Mouse (Mus musculus) ES-Bruce4 (cell line): ENCODE results near the gene Lipi. TPM values are rescaled to one million over a fixed set of nuclear protein-coding genes. Genes with fewer than 3 reads are reported as not detected.

Experiments
- H3K27ac ChIP-seq: 2 replicates; pipeline ENCODE4 v1.5.1; 2012; ENCODE audit warnings: low read length, inconsistent platforms; ENCODE audit not compliant: insufficient read depth
- H3K27me3 ChIP-seq: 2 replicates; pipeline ENCODE4 v1.6.1; 2012; ENCODE audit warnings: mild to moderate bottlenecking, low read length, inconsistent platforms; ENCODE audit not compliant: control insufficient read depth, poor library complexity, insufficient read depth, severe bottlenecking
- H3K36me3 ChIP-seq: 2 replicates; pipeline ENCODE4 v1.6.1; 2012; ENCODE audit warnings: inconsistent platforms, mild to moderate bottlenecking, low read length, moderate library complexity; ENCODE audit not compliant: control insufficient read depth, poor library complexity, insufficient read depth, severe bottlenecking
- H3K4me1 ChIP-seq: one replicate; pipeline ENCODE4 v1.8.1; 2011; ENCODE audit warnings: low read length; ENCODE audit not compliant: control insufficient read depth, insufficient read depth
- H3K4me3 ChIP-seq: 2 replicates; pipeline ENCODE4 v1.5.1; 2011; ENCODE audit warnings: low read depth, mild to moderate bottlenecking, low read length
- H3K9ac ChIP-seq: 2 replicates; pipeline ENCODE4 v1.6.1; 2012; ENCODE audit warnings: low read depth, mild to moderate bottlenecking, inconsistent platforms; ENCODE audit not compliant: poor library complexity, severe bottlenecking
- H3K9me3 ChIP-seq: replicated peaks from 2 replicates; pipeline ENCODE4 v1.6.1; 2012; ENCODE audit warnings: mild to moderate bottlenecking, low read length, inconsistent platforms; ENCODE audit not compliant: control insufficient read depth, poor library complexity, insufficient read depth, severe bottlenecking
- CTCF ChIP-seq: IDR thresholded peaks from one replicate; pipeline ENCODE4 v1.8.1; 2011; ENCODE audit warnings: low read depth, low read length
- EP300 ChIP-seq: IDR thresholded peaks from 2 replicates; pipeline ENCODE4 v1.6.1; 2011; ENCODE audit warnings: low read depth, low read length; ENCODE audit not compliant: insufficient read depth
- POLR2A ChIP-seq: IDR thresholded peaks from one replicate; pipeline ENCODE4 v1.8.1; 2011; ENCODE audit warnings: low read length; ENCODE audit not compliant: insufficient read depth
- polyA plus RNA-seq: library from polyadenylated mRNA; stranded (reverse); fragments of >200 nt; gene quantifications from 2 replicates; pipeline ENCODE4 v1.2.4, GENCODE M21; 2011; ENCODE audit warnings: low read depth; ENCODE audit not compliant: missing spikeins, insufficient read depth, insufficient read length

Gene Lipi
- polyA plus RNA-seq, result not detected in 2 replicates

DNA sequence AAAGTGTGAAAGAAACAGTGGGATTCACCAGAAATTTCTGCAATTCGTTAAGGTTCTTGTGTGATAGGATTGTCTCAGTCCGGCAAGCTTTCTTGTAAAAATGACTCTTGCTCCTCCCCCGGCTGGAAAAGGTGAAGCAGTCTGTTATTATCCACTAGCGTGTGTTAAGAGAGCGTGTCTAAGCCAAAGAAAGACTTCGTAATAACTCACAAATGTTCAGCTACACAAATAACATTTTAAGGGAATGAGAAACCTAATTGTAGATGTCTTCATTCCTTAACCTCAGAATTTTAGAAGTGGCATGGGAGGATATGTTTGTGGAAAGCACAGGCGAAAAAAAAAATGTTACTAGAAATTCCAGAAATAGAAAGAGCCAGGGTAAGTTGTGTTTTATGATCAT, at the start of gene Lipi:
Gene Lipi (minus strand): TSS at position 101 of the 400 bp plus-strand sequence.
- Histone ChIP-seq H3K36me3 (no peaks in the 10 kb centered on the region), H3K4me1 (no peaks in the 10 kb centered on the region), H3K4me3 (no peak within 1 kb of the TSS), H3K9ac (no peak within 1 kb of the TSS), H3K27ac (no peak within 1 kb of the TSS), H3K9me3 (no peaks in the 10 kb centered on the region), H3K27me3 (no peaks in the 10 kb centered on the region)
- TF ChIP-seq EP300 (no peak), CTCF (no peak), POLR2A (no peak)

DNA sequence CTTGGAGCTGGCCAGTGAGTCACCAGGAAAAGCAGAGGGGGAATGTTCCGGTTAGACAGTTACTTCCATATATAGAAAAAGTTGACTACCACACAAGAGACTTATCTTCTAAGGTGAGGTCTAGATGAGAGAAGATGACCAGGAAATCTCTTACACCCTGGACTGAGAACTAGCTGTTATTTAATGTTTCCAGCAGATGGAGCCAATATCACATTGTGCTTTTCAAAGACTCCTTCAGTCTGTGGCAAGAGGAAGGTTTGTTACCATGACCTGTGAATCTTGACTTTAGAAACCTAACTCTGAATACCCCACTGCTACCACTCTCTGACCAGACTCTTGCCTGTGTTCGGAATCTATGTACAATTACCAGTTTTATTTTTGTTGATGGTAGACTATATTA, 42.0 kb upstream of the Lipi start:
- H3K27me3 ChIP-seq, result no peaks in the 10 kb centered on the region
- TF ChIP-seq POLR2A, result no peak
- no peak for TF ChIP-seq EP300
- no peak for TF ChIP-seq CTCF
- H3K9me3 ChIP-seq, result no peaks in the 10 kb centered on the region

DNA sequence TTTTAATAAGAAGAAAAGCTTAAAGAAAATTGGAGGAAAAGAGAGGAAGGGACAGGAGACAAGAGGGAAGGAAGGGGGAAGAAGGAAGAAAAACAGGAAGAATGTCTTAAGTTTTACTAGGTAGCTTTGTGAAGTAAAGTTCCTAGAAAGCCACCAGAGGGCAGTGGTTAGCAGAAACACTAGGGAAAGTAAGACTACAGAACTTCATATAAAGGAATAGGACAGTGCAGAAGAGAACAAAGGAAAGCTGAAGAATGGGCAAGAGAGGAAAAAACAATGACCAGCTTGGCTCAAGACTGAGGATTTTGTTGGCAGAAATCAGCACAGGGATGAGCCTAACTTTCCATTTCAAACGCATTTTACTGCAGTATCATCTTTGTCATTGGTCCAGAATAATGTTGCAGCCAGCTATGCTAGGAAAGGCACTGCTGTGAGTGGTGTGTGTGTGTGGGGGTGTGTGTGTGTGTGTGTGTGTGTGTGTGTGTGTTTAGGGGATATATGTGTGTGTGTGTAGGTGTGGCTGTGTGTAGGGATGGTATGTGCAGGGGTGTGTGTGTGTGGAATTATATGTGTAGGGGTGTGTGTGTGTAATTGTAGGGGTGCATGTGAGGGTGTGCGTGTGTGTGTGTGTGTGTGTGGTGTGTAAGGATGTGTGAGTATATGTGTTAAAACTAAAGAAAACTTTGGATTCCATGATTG, 31.9 kb upstream of the Lipi start:
- Histone ChIP-seq H3K27me3 (no peaks in the 10 kb centered on the region), H3K9ac (no peak overlapping the region), H3K9me3 (no peaks in the 10 kb centered on the region), H3K27ac (no peak overlapping the region), H3K4me3 (no peak overlapping the region), H3K36me3 (no peaks in the 10 kb centered on the region), H3K4me1 (no peaks in the 10 kb centered on the region)
- no peak for TF ChIP-seq CTCF
- no peak for TF ChIP-seq POLR2A
- no peak for TF ChIP-seq EP300

More for the DNA sequence above, 42.0 kb upstream of the Lipi start:
- no peak overlapping the region for H3K4me3 ChIP-seq
- H3K27ac ChIP-seq, result no peak overlapping the region
- no peaks in the 10 kb centered on the region for H3K36me3 ChIP-seq
- H3K4me1 ChIP-seq, result no peaks in the 10 kb centered on the region
- no peak overlapping the region for H3K9ac ChIP-seq

DNA sequence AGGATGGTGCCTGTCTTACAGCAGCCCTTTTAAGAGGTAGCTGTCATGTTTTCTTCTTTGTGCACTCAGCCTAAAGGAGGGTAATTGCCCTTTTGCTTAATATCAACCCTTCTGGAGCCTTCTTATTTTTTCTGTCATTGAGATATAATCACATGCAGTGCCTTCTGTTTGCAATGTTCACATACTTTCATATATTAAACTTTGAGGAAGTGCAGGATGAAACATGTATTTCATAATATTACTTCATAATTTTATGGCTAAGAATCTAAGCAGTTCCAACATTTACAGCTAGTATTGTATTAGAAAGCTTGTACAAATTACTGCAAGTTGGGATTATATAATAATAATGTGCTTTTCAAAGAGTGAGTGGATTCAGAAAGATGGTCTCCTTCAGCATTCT, 26.7 kb upstream of the Lipi start:
- TF ChIP-seq POLR2A (no peak), EP300 (no peak), CTCF (no peak)
- no peak overlapping the region for H3K9ac ChIP-seq
- H3K4me3 ChIP-seq, result no peak overlapping the region
- no peak overlapping the region for H3K27ac ChIP-seq
- no peaks in the 10 kb centered on the region for H3K27me3 ChIP-seq
- H3K4me1 ChIP-seq, result no peaks in the 10 kb centered on the region
- H3K9me3 ChIP-seq, result no peaks in the 10 kb centered on the region
- no peaks in the 10 kb centered on the region for H3K36me3 ChIP-seq

DNA sequence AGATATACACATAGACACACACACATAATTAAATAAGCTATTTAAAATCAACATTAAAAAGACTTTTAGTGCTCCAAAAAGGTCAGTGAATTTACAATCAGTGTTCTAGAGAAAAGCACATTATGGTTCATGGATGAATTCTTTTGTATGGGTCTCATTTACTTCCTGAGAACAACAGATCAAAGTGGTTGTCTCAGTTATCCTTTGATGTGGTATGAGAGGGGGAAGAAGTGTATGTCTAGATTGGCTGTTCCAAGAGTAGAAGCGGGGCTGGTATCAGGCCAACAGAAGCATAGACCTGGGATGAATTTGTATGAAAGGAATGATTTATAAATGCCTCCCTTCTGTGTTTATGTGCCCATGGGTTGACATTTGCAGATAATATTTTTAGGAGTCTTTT, 20.6 kb upstream of the Lipi start:
- Histone ChIP-seq H3K9ac (no peak overlapping the region), H3K4me1 (no peaks in the 10 kb centered on the region), H3K4me3 (no peak overlapping the region), H3K36me3 (no peaks in the 10 kb centered on the region), H3K9me3 (no peaks in the 10 kb centered on the region), H3K27ac (no peak overlapping the region), H3K27me3 (no peaks in the 10 kb centered on the region)
- TF ChIP-seq EP300, result no peak
- TF ChIP-seq POLR2A, result no peak
- no peak for TF ChIP-seq CTCF

DNA sequence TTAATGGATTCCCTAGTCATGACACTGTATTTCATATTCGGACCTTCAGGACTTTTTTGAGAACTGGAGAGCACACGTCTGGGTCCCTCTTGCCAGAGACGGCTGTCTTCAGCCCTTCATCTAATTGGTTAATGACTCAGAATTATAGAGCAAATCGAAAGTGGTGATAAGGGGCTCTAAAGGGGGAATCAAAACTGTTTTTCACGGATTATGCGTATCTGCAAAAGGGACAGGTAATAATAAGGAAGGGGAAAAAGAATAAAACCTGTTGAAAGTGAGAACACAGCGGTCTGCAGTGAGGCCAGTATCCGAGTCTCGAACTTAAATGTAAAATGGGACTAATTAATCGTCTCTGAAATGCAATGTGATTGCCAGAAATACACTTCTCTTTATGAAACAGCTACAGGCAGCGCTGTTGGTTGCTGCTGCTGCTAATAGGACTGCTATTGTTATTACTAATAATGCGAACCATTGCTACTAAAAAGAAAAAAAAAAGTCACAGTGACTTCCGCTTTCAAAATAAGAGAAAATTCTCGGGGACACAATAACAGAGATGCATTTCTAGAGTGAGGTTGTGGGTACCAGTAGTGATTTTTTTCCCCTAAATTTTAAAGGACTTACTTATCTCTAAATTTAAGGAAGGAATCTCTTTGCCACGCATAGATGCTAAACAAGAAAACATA, 7.8 kb upstream of the Lipi start:
- H3K27ac ChIP-seq, result no peak overlapping the region
- no peaks in the 10 kb centered on the region for H3K4me1 ChIP-seq
- H3K4me3 ChIP-seq, result no peak overlapping the region
- peaks cover 1% of the 10 kb centered on the region; the same call in 1 of the 2 replicates for H3K27me3 ChIP-seq
- H3K9ac ChIP-seq, result no peak overlapping the region
- H3K36me3 ChIP-seq, result no peaks in the 10 kb centered on the region
- no peak for TF ChIP-seq EP300
- TF ChIP-seq CTCF, result no peak
- TF ChIP-seq POLR2A, result no peak
- no peaks in the 10 kb centered on the region for H3K9me3 ChIP-seq
